Mouse (Mus musculus): Measurements from ENCODE around the gene Adra1d. TPM values are rescaled to one million over a fixed set of nuclear protein-coding genes. Genes with fewer than 3 reads are reported as not detected.

Adra1d gene
- total RNA-seq, 2 experiments from 2014 or later, result 0.54 to 0.73 TPM

DNA sequence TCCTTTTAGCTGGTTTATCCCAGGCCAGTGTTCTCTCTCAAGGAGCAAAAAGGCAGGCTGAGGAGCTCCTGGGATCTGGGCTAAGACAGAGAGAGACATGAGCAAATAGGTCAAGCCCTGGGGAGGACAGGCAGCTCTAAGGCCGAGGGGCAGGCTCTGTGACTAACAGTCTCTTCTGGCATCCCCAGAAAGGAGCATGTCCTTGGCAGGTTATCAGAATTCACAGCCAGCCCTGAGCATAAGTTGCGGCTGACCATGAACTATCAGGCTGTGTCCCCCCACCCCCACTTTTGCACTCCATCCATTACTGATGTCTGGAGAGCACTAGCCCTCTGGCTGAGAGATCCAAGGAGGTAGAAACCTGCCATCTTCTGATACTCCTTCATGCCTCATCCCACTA is 11.2 kb downstream of the Adra1d start:
- 0 out of 2 replicates have a peak overlapping the region, but pooled peaks have one; percentile 1 for H3K27ac ChIP-seq

DNA sequence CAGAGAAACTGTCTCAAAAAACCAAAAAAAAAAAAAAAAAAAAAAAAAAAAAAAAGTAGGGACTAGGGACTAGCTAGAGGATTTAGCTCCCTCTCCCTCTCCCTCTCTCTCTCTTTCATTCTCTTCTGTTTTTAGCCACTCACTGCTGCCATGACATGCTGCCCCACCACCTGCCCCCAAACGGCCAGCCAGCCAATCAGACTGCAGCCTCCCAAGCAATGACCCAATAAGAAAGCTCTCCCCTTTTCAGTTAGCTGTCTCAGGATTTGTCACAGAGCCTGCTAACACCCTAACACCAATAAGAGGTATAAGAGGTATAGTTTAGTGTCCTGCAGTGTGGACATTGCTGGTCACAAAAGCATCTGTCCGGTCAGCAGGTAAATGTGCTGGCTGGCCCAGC is 11.6 kb downstream of the Adra1d start:
- H3K4me3 ChIP-seq, result no peak overlapping the region
- intact Hi-C loops (cut with DNase I), result no loop called here
- no peak for DNase-seq
- TF ChIP-seq CTCF (IDR thresholded peaks at IDR 0.05), result no peak
- 0 out of 2 replicates have a peak overlapping the region, but pooled peaks have one; percentile 1 for H3K27ac ChIP-seq

More for the DNA sequence above, 11.2 kb downstream of the Adra1d start:
- TF ChIP-seq CTCF (IDR thresholded peaks at IDR 0.05), result no peak
- no peak overlapping the region for H3K4me3 ChIP-seq
- intact Hi-C loops (cut with DNase I), result no loop called here
- peak; percentile 31 for DNase-seq

DNA sequence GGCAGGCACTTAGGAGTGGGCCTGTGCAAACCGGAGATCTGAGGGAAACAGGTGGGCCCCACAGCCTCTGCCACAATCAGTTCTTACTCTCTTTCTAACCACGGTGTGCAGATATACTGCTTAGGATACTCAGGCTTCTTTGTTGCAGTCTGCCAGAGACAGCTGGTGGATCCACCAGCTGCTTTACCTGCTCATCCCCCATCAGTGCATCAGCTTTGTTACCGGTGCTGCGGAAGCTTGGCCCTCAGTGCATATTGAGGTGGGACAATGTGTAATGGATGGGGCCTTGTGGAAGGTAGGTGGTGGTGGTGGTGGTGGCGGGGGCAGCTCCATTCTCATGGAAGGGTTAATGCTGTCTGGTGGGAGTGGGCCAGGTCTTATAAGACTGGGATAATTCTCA is 13.0 kb downstream of the Adra1d start:
- Histone ChIP-seq H3K27ac (no peak overlapping the region), H3K4me3 (no peak overlapping the region)
- no peak for TF ChIP-seq CTCF (IDR thresholded peaks at IDR 0.05)
- no peak for DNase-seq
- intact Hi-C loops (cut with DNase I), result loop anchor here (5.0 to 10.0 kb wide), 2 partner anchors 223 to 396 kb away; no protein-coding TSS in a partner anchor

DNA sequence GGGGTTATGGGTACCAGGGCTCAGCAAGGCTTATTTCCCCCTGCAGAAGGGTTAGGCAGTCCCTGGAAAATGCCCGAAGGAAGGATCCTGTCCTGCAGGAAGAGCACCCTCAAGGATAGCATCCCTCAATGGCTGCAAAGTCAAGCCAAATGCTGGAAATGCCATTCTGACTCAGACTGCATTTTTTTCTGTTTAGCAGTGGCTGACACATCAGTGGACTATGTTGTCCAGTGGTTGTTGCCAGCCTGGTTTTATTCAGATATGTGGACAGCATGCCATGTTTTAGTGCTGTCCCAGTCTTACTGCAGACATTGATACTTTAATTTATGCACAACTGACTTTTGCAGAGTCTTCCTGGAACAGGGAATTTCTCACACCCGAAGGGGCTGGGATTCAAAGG is 13.8 kb downstream of the Adra1d start:
- no peak for TF ChIP-seq CTCF (IDR thresholded peaks at IDR 0.05)
- Histone ChIP-seq H3K4me3 (no peak overlapping the region), H3K27ac (no peak overlapping the region)
- no peak for DNase-seq
- intact Hi-C loops (cut with DNase I), result loop anchor here (5.0 to 10.0 kb wide), 2 partner anchors 224 to 396 kb away; no protein-coding TSS in a partner anchor

DNA sequence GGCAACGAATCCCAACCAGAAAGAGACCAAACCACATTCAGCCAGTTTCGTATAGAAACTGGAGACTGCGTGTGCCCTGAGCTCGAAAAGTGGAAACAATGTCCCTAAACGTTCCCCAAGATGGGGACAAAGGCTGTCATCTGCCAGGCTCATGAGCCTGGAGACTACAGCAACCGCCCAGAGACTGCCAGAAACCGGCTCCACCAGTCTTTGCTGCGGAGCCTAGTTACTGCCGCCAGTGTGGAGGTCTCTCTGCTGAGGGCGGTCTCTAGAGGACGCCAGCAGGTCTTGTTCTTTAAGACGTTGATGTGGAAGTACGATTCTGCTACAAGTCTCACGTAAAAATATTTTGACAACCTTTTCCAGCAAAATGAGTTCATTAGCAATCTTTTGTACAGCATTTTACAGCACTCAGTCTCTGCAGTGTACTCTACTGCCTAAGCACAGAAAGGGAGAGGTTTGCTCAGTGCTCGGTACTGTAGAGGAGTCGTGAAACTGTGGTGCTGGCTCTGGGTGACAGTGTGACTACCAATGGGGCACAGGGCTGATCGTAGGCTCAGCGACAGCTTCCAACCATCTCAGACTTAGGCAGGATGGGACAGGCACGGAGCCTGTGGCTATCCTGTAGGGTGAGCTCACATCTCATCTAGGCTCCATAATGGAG is 15.2 kb downstream of the Adra1d start:
- H3K27ac ChIP-seq, result no peak overlapping the region
- DNase-seq, result no peak
- no peak overlapping the region for H3K4me3 ChIP-seq
- no peak for TF ChIP-seq CTCF (IDR thresholded peaks at IDR 0.05)
- intact Hi-C loops (cut with DNase I), result loop anchor here (2.0 to 10.0 kb wide), 3 partner anchors 225 to 398 kb away; no protein-coding TSS in a partner anchor

DNA sequence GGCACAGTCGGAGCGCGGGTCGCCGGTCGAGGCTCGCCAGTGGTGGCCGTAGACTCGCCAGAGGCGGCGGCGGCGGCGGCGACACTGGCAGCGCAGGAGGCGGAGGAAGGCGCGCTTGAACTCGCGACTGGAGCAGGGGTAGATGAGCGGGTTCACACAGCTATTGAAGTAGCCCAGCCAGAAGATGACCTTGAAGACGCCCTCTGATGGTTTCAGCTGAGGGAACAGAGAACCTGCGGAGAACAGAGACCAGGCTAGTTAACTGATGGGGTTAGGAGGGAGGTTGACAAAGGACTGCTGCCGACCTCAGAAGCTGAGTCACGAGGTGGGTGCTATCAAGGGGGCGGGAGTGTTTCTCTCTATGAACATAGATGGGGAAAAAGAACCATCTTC is 15.8 kb downstream of the Adra1d start:
- Histone ChIP-seq H3K27ac (peak overlapping the region; percentile 29; the same call in 1 of the 2 replicates), H3K4me3 (peak overlapping the region; percentile 73)
- intact Hi-C loops (cut with DNase I), result loop anchor here (2.0 to 10.0 kb wide), 3 partner anchors 226 to 398 kb away; no protein-coding TSS in a partner anchor
- DNase-seq, result no peak
- no peak for TF ChIP-seq CTCF (IDR thresholded peaks at IDR 0.05)

DNA sequence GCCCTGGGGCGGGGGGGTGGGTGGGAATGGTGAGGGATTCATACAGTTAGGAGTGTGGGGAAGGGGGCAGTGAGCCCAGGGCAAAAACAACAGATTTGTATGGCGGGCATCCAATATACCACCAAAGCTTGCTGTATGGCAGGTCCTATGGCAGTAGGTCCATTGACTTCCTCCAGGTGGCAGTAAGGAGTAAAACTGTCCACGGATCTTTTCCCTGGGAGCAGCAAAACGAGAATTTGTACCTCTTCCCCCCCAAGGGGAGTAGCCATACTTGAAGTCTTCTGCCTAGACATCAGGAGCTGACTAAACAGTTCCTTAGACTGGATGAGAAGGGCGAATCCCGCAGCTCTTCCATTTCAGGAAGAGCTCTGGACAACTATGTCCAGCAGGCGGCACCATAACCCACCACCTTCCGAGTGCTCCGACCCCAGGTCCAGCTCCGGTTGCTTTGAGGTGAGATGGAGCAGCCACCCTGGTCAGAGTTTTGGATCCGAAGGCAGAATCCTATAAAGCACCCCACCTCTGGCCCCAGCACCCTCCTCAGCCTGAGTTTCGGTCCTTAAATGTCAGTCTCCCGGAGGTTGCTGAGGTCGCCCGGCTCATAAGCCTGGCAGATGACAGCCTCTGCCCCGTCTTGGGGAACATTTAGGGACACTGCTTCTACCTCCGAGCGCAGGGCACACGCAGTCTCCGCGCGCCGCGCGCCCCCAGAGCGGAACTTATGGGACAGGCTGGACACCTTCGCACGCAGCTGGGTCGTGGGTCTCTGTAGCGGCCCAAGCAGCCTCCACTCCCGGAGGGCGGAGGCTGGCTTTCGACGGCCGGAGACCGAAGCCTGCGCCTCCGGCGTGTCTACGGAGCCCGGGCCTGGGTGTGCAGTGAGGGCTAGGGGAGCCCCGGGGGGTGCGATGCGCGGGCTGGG is 16.4 kb downstream of the Adra1d start:
- DNase-seq, result peak; percentile 72
- Histone ChIP-seq H3K4me3 (peak overlapping the region; percentile 73), H3K27ac (peak overlapping the region; percentile 29)
- peak; percentile 83 for TF ChIP-seq CTCF (IDR thresholded peaks at IDR 0.05)
- intact Hi-C loops (cut with DNase I), result loop anchor here (2.0 to 10.0 kb wide), 3 partner anchors 227 to 399 kb away; no protein-coding TSS in a partner anchor

DNA sequence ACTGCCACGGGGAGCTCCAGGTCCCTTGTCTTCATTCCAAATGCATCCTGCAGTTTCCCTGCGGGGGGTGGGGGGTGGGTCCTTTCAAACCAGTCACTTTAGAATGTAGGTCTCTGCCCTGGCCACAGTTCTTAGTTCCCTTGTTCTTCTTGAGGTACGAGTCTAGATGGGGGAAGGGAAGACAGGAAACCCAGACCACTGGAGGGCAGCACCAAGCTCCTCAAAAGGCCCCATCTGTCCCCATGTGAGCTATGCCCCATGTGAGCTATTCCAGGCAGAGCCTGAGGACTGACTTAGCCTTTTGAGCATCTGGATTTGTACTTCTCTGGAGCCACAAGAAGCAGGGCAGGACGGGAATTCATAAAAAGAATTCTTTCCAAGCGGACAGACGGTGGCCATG is 19.6 kb downstream of the Adra1d start:
- intact Hi-C loops (cut with DNase I), result loop anchor here (10.0 kb wide), 1 partner anchor 402 kb away; no protein-coding TSS in a partner anchor
- peak; percentile 34 for TF ChIP-seq CTCF (IDR thresholded peaks at IDR 0.05)
- H3K27ac ChIP-seq, result no peak overlapping the region
- peak; percentile 30 for DNase-seq
- H3K4me3 ChIP-seq, result no peak overlapping the region

DNA sequence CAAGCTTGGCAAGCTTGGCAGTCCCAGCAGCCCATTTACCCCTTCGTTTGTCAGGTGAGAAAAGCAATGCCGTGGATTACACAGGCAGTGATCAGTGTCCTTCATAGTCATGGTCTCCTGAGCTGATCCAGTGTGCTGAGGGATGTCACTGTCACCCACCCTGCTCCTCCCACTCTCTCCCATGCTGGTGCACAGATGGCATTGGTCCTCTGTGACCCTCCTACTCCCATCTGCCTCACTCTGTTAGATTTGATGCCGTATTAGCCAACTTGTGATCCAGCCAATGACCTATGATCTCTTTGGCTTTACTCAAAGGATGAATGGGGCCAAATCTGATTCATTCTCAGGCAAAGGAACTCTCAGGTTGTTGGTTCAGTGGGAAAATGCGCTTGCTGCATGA is 20.4 kb downstream of the Adra1d start:
- TF ChIP-seq CTCF (IDR thresholded peaks at IDR 0.05), result no peak
- Histone ChIP-seq H3K4me3 (no peak overlapping the region), H3K27ac (no peak overlapping the region)
- intact Hi-C loops (cut with DNase I), result loop anchor here (10.0 kb wide), 1 partner anchor 403 kb away; no protein-coding TSS in a partner anchor
- DNase-seq, result peak; percentile 5

DNA sequence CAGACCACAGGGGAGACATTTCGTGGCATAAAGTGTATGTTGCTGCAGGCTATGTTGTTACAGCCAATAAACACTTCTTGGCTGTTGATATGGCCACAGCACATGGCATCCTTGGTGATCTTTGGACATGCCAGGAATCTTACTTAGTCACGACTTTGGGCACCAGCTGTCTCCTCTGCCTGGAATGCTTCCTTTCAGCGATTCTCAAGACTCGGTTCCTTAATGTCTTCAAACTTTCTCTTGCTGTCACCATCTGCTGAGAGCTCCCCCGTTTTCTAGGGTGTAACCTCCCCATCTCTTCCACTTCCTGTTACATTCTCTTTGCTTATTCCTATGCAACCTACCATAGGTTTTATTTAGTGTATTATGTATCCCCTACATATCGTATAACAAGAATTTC is 22.3 kb downstream of the Adra1d start:
- no peak for DNase-seq
- intact Hi-C loops (cut with DNase I), result loop anchor here (10.0 kb wide), 1 partner anchor 405 kb away; no protein-coding TSS in a partner anchor
- H3K27ac ChIP-seq, result no peak overlapping the region
- no peak for TF ChIP-seq CTCF (IDR thresholded peaks at IDR 0.05)
- H3K4me3 ChIP-seq, result no peak overlapping the region

DNA sequence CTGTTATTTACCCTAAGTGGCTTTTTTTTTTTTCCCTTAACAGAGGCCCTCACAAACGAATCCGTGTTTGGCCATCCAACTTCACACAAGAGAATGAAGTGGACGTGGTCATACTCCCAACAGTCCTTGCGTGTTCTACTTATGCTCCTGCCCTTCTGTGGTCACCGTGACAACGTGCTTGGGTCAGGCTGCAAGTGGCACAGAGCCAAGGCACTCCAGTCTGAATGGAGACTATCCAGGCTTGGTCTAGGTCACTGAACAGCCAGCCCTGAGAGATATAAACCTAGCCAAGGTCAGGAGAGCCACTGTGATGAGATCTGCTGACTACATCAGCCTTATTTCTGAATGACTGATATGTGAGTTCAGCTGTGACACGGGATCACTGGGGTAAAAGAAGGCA is 23.7 kb downstream of the Adra1d start:
- no peak for DNase-seq
- no peak overlapping the region for H3K27ac ChIP-seq
- TF ChIP-seq CTCF (IDR thresholded peaks at IDR 0.05), result no peak
- no peak overlapping the region for H3K4me3 ChIP-seq
- intact Hi-C loops (cut with DNase I), result no loop called here

DNA sequence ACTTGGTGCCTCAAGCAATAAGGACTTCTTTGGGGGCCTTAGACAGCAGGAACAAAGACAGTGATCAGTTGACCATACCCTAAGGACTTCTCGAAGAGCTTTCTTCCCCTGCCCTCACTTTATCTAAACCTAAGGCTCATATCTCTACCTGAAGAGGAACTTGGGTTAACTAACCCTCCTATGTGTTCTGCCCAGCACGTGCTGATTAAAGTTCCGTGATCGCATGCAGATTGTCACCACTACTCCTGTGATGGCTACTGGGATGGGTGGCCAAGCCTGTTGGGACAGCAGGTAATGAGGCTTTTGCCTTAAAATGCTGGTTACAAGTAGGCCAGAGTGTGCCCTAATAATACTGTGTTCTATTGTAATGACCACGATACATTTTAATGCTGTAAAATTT is 26.9 kb downstream of the Adra1d start:
- intact Hi-C loops (cut with DNase I), result no loop called here
- no peak for DNase-seq
- Histone ChIP-seq H3K27ac (no peak overlapping the region), H3K4me3 (no peak overlapping the region)
- no peak for TF ChIP-seq CTCF (IDR thresholded peaks at IDR 0.05)

DNA sequence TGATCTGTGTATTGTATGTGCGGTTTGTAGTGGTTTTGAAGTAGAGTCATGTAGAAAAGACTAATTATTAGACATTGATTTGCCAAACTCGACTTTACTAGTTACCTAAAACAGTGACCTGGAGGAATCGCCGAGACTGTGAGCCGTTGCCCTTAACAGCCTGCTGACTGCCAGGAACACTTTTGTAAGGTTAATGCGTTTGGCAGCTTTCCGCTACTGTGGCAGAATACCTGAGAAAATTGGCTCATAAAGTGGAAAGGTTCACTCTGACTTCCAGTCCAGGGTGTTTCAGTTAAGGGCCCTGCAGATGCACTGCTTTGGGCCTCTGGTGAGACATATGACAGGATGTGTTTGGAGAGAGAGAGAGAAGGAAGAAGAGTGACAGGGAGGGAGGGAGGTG is 30.8 kb downstream of the Adra1d start:
- TF ChIP-seq CTCF (IDR thresholded peaks at IDR 0.05), result no peak
- intact Hi-C loops (cut with DNase I), result no loop called here
- Histone ChIP-seq H3K27ac (no peak overlapping the region), H3K4me3 (no peak overlapping the region)
- DNase-seq, result no peak
